Mouse (Mus musculus): Measurements from ENCODE around the gene Nacc2. TPM values are rescaled to one million over a fixed set of nuclear protein-coding genes. Genes with fewer than 3 reads are reported as not detected.

Gene Nacc2
- total RNA-seq, 2 experiments from 2014 or later: 64.5 to 75.9 TPM

DNA sequence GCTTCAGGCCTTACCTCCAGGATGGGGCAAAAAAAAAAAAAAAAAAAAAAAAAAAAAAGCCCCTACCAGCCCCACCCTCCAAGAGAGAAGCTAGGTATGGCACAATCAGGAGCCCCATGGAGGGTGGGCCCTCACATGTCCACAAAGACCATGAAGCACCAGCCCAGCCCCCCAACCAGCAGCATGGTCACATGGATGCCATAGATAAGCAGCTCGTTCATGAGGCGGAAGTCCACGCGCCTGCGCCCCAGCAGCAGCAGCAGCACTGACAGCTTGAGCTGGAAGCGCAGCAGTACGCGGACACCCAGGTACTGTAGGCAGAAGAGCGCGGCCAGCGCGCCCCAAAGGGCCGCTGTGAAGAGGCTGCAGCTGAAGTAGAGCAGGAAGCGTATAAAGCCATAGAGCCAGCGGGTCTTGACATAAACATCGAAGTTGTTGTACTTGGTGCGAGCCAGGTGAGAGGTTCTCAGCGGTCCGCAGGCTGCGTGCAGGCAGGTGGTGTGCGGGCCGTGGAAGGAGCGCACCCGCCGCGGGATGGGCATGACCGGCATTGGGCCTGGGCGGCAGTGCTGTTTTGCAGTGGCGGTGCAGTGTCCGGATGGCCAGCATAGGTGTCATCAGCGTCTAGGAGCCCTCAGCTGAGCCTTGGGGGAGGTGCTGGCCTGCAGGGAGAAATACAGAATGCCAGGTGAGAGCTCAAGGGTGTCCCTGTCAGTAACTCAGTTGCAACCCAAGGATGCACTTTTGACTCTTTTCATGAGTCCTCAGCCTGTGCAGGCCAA, 15.4 kb upstream of the Nacc2 start:
- TF ChIP-seq CTCF (IDR thresholded peaks at IDR 0.05): no peak
- no peak overlapping the region for H3K27ac ChIP-seq
- intact Hi-C loops (cut with DNase I): no loop called here

DNA sequence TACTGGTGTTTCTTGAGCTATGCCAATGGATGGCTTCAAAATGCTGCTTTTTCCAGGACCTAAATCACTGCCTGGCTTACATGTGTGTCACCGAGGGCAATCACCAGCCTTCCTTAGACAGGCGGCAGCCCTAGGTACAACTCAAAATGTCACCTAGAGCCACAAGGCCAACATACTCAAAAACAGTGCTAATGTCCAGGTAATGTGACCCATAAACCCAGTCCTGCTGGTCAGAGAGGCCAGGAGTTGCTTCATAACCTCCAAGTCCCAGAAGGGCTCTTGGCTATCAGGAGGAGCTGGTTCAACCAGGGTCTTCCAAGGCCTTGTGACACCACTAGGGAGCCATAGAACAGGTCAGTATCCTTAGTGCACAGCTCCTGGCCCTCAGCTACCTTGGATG, 11.6 kb upstream of the Nacc2 start:
- no peak for DNase-seq (ENCODE audit: extremely low spot score in 1 of 2, low spot score in 2 of 2)
- TF ChIP-seq CTCF (IDR thresholded peaks at IDR 0.05): no peak
- intact Hi-C loops (cut with DNase I): no loop called here
- Histone ChIP-seq H3K27ac (no peak overlapping the region), H3K4me3 (no peak overlapping the region)

More for the DNA sequence above, 15.4 kb upstream of the Nacc2 start:
- no peak for DNase-seq (ENCODE audit: extremely low spot score in 1 of 2, low spot score in 2 of 2)
- no peak overlapping the region for H3K4me3 ChIP-seq

DNA sequence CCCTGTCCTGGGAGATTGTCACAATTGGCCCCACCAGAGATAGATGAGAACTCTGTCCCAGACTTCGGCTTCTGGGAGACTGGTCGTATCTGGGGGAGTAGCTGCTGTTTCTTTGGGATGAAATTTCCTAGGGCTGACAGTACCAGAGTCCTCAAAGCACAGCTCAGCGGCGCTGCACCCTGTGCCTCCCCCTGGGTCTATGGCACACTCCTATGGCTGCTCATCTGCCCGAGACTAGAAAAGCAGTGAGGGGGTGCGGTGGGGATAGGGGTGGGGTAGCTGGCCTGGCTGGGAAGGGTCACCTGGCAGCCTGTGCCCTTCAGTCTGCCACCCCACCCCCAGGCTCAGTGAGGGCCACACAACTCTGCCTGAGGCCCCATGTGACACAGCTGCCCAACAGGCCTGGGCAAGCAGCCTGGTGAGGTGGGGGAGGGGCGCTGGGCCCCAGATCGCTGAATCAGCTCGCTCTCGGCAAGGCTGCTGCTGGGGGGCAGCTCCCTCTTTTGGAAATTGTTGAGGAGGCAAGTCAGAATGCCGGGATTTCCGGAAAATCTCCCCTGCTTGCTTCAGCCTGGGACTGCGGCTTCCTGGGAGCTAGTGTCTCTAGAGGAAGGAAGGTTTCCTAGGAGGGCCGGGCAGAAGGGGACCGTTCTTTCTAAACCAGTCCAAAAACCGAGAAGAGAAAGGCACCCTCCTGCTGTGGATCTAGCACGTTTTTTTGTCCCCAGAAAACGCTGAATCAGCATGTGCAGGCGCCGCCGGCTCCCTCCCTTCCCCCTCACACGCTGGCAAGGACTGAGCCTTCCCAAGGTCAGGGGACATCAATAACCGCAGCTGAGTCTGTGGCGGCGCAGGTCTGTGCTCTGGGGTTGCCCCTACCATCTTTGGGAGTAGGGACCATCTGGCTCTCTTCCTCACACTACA, 9.9 kb upstream of the Nacc2 start:
- Histone ChIP-seq H3K27ac (peak overlapping the region; percentile 89), H3K4me3 (peak overlapping the region; percentile 36)
- intact Hi-C loops (cut with DNase I): loop anchor here (2.0 kb wide), 1 partner anchor 40 kb away; no protein-coding TSS in a partner anchor
- TF ChIP-seq CTCF (IDR thresholded peaks at IDR 0.05): peak; percentile 49
- peak; percentile 87 to 89 for DNase-seq (ENCODE audit: extremely low spot score in 1 of 2, low spot score in 2 of 2)

DNA sequence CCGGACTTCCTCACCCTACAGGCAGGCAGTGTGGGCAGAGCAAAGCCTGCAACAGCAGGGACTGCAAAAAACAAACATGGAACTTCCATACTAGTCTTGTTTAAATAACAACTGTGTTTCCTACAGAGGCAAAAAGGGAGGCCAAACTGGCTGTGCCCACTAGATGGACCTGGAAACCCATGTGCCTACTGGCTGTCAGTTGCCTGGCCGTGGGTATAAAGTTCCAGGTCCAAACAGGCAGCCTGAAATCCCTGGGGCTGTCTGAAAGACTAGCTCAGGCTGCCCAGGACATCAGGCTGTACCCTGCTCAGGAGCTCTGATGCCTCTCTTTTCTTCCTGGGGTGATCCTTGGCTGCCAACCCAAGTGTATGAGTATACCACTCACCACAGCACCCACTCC, 8.3 kb upstream of the Nacc2 start:
- intact Hi-C loops (cut with DNase I): no loop called here
- no peak overlapping the region for H3K4me3 ChIP-seq
- no peak for TF ChIP-seq CTCF (IDR thresholded peaks at IDR 0.05)
- no peak for DNase-seq (ENCODE audit: extremely low spot score in 1 of 2, low spot score in 2 of 2)
- no peak overlapping the region for H3K27ac ChIP-seq

DNA sequence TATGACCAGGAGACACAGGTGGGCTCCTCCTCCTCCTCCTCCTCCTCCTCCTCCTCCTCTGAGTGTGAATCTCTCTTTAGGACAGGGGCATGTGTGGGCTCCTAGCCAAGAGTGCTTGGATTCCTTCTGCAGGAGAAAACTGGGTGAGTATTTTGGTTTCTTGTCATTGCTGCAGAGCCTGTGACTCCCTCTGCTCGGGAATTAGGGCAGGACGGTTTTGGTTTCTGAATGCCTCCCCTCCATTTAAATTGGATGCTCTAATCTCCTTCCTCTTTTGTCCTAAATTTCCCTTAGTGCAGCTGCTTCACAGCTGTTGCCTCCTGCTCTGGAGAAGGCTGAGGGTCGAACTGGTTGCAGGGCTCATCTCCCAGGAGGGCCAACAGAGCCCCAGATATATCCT, 6.9 kb upstream of the Nacc2 start:
- H3K27ac ChIP-seq: no peak overlapping the region

DNA sequence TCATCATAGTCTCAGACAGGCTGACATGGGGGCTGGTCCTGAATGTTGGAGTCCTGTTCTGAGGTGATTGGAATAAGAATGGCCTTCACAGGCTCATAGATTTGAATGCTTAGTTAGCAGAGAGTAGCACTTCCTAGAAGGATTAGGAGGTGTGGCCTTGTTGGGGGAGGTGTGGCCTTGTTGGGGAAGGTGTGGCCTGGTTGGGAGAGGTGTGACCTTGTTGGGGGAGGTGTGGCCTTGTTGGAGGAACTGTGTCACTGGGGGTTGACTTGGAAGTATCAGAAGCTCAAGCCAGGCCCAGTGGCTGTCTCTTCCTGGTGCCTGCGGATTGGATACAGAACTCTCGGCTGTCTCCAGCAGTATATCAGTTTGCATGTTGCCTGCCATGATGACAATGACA, 6.3 kb upstream of the Nacc2 start:
- intact Hi-C loops (cut with DNase I): no loop called here

More for the DNA sequence above, 6.9 kb upstream of the Nacc2 start:
- TF ChIP-seq CTCF (IDR thresholded peaks at IDR 0.05): no peak
- intact Hi-C loops (cut with DNase I): no loop called here
- no peak for DNase-seq (ENCODE audit: extremely low spot score in 1 of 2, low spot score in 2 of 2)
- H3K4me3 ChIP-seq: no peak overlapping the region

DNA sequence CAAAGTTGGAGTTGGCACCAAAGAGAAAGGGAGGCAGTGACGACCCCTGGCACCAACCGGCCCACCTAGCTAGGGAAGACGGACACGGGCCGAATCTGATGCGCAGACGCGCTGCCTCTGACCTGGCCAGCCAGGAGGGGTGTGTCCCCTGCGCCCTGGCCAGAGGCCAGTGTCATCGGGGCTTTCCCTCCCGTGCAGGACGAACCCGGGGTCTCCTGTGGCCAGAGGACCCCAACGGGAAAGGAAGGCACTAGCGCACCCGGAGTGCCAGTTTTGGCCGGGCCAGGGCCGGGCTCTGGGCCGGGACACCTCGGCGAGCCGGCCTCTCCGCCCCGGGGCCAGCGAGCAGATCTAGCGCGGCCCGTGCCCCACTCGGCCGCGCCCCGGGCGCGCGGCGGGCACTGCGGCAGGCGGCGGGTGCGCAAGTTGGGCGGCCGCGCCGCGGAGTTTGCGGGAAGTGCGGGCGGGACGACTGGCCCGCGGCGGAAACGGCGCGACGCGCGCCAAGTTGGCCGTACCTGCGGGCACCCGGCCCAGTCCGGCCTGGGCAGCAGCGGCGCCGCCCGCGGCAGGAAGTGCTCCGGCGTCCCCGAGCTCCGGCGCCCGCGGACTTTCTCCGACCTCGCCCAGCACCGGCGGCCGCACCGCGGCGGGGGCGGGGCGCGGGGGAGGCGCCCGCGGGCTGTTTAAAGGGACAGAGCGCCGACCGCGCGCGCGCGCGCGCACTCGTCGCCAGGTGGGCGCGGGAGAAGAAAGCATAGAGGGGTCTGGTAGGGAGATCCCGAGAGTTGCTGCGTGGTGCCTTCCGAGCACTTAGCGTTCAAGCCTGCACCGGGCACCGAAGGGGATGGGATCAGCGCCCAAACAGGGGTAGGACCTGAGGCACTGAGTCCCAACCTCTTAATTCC, 595 bp downstream of the Nacc2 start:
- H3K4me3 ChIP-seq: peak overlapping the region; percentile 58
- peak overlapping the region; percentile 73 for H3K27ac ChIP-seq
- TF ChIP-seq CTCF (IDR thresholded peaks at IDR 0.05): no peak
- intact Hi-C loops (cut with DNase I): loop anchor here (1.0 kb wide), 1 partner anchor 31 kb away; no protein-coding TSS in a partner anchor
- DNase-seq (ENCODE audit: extremely low spot score in 1 of 2, low spot score in 2 of 2): peak; percentile 47 to 60

More for the DNA sequence above, 6.3 kb upstream of the Nacc2 start:
- no peak for DNase-seq (ENCODE audit: extremely low spot score in 1 of 2, low spot score in 2 of 2)
- Histone ChIP-seq H3K4me3 (no peak overlapping the region), H3K27ac (no peak overlapping the region)
- TF ChIP-seq CTCF (IDR thresholded peaks at IDR 0.05): no peak

DNA sequence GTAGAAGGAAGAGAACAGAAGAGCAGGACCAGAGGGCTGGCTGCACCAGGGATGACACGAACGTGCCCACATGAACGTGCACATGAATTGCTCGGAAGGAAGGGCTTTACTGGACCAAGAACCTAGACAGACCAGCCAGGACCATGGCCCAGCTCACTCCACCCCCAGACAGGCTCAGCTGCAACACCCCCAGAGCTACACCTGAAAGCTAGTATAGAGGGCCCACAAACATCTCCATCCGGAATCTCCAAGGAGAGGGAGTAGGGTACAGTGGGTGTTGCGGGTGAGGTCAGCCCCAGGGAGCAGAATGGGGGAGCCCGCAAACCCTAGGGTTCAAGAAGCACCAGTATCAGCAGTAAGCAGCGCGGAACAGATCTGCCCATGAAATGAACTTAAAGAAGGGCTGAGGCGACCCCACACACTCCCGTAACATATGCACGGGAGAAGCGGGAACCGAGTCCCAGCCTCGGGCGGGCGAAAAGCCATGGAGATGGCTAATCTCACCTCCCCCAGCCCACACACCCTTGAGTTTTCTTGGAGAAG, 1.4 kb downstream of the Nacc2 start:
- no peak for DNase-seq (ENCODE audit: extremely low spot score in 1 of 2, low spot score in 2 of 2)
- intact Hi-C loops (cut with DNase I): loop anchor here (1.0 kb wide), 1 partner anchor 30 kb away; no protein-coding TSS in a partner anchor
- TF ChIP-seq CTCF (IDR thresholded peaks at IDR 0.05): no peak
- peak overlapping the region; percentile 58 for H3K4me3 ChIP-seq
- peak overlapping the region; percentile 63 for H3K27ac ChIP-seq

DNA sequence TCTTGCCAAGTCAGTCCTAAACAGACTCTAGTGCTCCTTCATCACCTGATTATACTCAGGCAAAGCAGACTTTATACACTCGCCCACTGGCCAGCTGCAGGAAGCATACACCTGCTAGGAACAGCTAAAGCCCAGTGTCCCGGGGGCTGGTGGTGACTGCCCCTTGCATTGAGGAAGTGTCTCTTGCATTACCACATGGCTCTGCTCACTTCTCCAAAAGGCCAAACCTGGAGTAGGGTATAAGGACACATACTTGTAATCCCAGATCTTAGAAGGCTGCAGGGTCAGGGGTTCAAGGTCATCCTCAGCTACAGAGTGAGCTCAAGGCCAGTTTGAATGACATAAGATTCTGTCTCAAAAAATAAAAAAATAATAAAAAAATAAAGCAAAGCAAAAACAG, 3.4 kb downstream of the Nacc2 start:
- DNase-seq (ENCODE audit: extremely low spot score in 1 of 2, low spot score in 2 of 2): no peak
- Histone ChIP-seq H3K4me3 (no peak overlapping the region), H3K27ac (peak overlapping the region; percentile 36; the same call in 1 of the 2 replicates)
- intact Hi-C loops (cut with DNase I): loop anchor here (2.0 kb wide), 1 partner anchor 27 kb away; no protein-coding TSS in a partner anchor
- TF ChIP-seq CTCF (IDR thresholded peaks at IDR 0.05): no peak

DNA sequence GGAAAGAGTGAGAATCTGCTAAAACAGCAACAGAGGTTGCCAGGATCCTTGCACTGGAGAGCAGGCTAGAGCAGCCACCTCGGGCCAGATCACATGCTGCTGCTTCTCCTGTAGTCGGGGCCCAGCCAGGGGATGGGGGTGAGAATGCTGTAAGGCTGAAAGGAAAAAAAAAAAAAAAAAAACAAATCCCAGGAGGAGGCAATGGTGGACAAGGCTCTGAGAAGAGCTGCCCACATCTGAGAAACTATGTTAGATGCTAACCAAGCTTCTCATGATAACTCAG, 3.8 kb downstream of the Nacc2 start:
- no peak for DNase-seq (ENCODE audit: extremely low spot score in 1 of 2, low spot score in 2 of 2)
- no peak overlapping the region; the same call in 1 of the 2 replicates for H3K27ac ChIP-seq
- no peak overlapping the region for H3K4me3 ChIP-seq
- intact Hi-C loops (cut with DNase I): loop anchor here (2.0 kb wide), 1 partner anchor 26 kb away; no protein-coding TSS in a partner anchor
- no peak for TF ChIP-seq CTCF (IDR thresholded peaks at IDR 0.05)
